Mouse (Mus musculus): ENCODE measurements around the gene Nova2. TPM values are rescaled to one million over a fixed set of nuclear protein-coding genes. Genes with fewer than 3 reads are reported as not detected.

Gene Nova2
- total RNA-seq, 2 experiments from 2014 or later: 114 to 118 TPM

DNA sequence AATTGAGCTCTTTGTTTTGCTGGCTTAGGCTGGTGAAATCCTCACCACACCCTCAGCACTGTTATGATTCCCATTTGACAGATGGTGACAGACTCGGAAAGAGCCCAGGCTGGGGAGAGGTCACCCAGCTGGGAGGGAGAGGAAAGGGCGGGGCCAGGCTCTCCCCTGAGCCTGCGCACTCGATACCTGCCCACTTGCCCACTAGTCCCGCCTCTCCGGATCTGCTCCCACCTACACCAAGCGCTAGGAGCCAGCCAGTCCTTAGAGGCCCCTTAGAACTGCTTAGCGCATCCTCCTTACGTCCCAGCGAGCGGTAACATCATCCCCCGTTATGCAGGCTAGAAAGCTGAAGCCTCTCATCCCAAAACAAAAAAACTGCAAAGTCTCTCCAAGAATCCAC, 4.6 kb upstream of the Nova2 start:
- DNase-seq (ENCODE audit: extremely low spot score in 1 of 2, low spot score in 2 of 2): peak; percentile 70 to 87
- intact Hi-C loops (cut with DNase I): no loop called here

DNA sequence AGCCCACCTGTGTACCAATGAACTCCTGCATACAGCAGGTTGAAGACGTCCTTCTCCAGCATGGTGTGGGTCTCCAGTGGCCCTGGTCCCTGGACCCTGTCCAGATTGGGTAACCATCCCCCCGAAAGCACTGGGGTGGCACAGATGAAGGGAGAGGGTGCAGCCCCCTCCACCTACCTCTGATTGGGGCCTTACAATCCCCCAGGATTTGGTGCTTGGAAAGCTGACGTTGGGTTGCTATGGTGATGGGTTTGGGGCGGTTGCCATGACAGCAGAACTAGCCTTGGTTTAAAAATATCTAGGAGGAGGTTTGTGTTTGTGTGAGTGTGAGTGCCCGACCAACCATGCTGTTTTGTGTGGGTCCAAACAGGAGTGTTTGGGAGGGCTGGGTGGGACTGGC, 2.9 kb upstream of the Nova2 start:
- intact Hi-C loops (cut with DNase I): no loop called here
- peak; percentile 79 to 91 for DNase-seq (ENCODE audit: extremely low spot score in 1 of 2, low spot score in 2 of 2)

- intact Hi-C loops (cut with DNase I): no loop called here
- DNase-seq (ENCODE audit: extremely low spot score in 1 of 2, low spot score in 2 of 2): no peak
Measured at GRCm38 (mm10) chr7:18923267-18923666, 2.4 kb upstream of the Nova2 start.

- DNase-seq (ENCODE audit: extremely low spot score in 1 of 2, low spot score in 2 of 2): peak; percentile 59 to 68
- intact Hi-C loops (cut with DNase I): no loop called here
Measured at GRCm38 (mm10) chr7:18923711-18924191, 1.9 kb upstream of the Nova2 start.

- DNase-seq (ENCODE audit: extremely low spot score in 1 of 2, low spot score in 2 of 2): no peak
- intact Hi-C loops (cut with DNase I): no loop called here
Measured at GRCm38 (mm10) chr7:18924321-18924720, 1.4 kb upstream of the Nova2 start.

- intact Hi-C loops (cut with DNase I): loop anchor here (5.0 kb wide), 1 partner anchor 36 kb away; no protein-coding TSS in a partner anchor
- peak in 1 of 2 experiments; percentile 78 for DNase-seq (ENCODE audit: extremely low spot score in 1 of 2, low spot score in 2 of 2)
Measured at GRCm38 (mm10) chr7:18926041-18926790, 528 bp downstream of the Nova2 start.

GRCm38 (mm10) chr7:18926911-18927310, 1.2 kb downstream of the Nova2 start:
- DNase-seq (ENCODE audit: extremely low spot score in 1 of 2, low spot score in 2 of 2): no peak
- intact Hi-C loops (cut with DNase I): loop anchor here (5.0 kb wide), 1 partner anchor 35 kb away; no protein-coding TSS in a partner anchor

DNA sequence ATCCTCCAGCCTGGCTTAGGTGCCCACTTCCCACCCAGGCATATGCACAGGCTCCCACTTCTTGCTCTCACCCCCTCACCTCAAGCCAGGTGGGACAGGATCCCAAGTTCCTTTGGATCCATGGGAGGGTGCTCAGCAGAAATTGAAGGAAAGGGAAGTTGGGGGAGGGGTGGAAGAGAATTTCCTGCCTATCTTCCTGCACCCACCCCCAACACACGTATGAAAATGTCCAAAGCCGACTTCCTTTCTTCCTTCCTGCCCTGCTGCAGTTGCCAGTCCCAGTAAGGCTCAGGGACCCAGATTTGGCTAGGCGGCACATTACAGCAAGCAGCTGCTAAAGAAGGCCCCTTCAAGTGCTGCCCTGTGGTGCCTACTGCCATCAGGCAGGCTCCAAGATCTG, 2.1 kb downstream of the Nova2 start:
- intact Hi-C loops (cut with DNase I): loop anchor here (5.0 kb wide), 1 partner anchor 35 kb away; no protein-coding TSS in a partner anchor
- DNase-seq (ENCODE audit: extremely low spot score in 1 of 2, low spot score in 2 of 2): peak in 1 of 2 experiments; percentile 54

DNA sequence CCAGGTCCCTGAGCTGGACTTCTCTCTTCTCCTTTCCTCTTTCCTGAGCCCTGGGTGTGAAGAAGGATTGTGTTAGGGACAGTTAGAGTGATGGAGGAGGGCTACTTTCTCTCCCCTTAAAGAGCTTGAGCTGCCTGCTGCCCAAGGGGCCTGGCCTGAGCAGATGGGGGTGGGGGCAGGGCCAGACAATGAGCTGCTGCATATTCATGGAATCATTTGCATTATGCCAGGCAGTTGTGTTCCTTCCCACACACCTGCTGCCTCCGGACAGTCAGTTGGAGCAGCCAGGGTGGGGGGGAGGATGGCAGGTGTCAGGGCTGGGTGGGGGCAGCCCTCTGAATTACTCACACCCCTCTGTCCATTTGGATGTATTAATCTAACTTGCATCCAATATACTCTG, 16.7 kb downstream of the Nova2 start:
- intact Hi-C loops (cut with DNase I): no loop called here
- peak in 1 of 2 experiments; percentile 63 for DNase-seq (ENCODE audit: extremely low spot score in 1 of 2, low spot score in 2 of 2)

- intact Hi-C loops (cut with DNase I): no loop called here
- no peak for DNase-seq (ENCODE audit: extremely low spot score in 1 of 2, low spot score in 2 of 2)
Measured at GRCm38 (mm10) chr7:18942815-18943214, 17.1 kb downstream of the Nova2 start.

- intact Hi-C loops (cut with DNase I): no loop called here
Measured at GRCm38 (mm10) chr7:18948151-18948550, 22.5 kb downstream of the Nova2 start.

GRCm38 (mm10) chr7:18949781-18950522, 24.3 kb downstream of the Nova2 start:
- peak; percentile 56 to 78 for DNase-seq (ENCODE audit: extremely low spot score in 1 of 2, low spot score in 2 of 2)
- intact Hi-C loops (cut with DNase I): no loop called here

More at GRCm38 (mm10) chr7:18948151-18948550, 22.5 kb downstream of the Nova2 start:
- DNase-seq (ENCODE audit: extremely low spot score in 1 of 2, low spot score in 2 of 2): peak in 1 of 2 experiments; percentile 75

GRCm38 (mm10) chr7:18950523-18951315, 25.0 kb downstream of the Nova2 start:
- intact Hi-C loops (cut with DNase I): no loop called here

GRCm38 (mm10) chr7:18951397-18951796, 25.7 kb downstream of the Nova2 start:
- no peak for DNase-seq (ENCODE audit: extremely low spot score in 1 of 2, low spot score in 2 of 2)
- intact Hi-C loops (cut with DNase I): no loop called here

More at GRCm38 (mm10) chr7:18950523-18951315, 25.0 kb downstream of the Nova2 start:
- peak in 1 of 2 experiments; percentile 61 for DNase-seq (ENCODE audit: extremely low spot score in 1 of 2, low spot score in 2 of 2)

DNA sequence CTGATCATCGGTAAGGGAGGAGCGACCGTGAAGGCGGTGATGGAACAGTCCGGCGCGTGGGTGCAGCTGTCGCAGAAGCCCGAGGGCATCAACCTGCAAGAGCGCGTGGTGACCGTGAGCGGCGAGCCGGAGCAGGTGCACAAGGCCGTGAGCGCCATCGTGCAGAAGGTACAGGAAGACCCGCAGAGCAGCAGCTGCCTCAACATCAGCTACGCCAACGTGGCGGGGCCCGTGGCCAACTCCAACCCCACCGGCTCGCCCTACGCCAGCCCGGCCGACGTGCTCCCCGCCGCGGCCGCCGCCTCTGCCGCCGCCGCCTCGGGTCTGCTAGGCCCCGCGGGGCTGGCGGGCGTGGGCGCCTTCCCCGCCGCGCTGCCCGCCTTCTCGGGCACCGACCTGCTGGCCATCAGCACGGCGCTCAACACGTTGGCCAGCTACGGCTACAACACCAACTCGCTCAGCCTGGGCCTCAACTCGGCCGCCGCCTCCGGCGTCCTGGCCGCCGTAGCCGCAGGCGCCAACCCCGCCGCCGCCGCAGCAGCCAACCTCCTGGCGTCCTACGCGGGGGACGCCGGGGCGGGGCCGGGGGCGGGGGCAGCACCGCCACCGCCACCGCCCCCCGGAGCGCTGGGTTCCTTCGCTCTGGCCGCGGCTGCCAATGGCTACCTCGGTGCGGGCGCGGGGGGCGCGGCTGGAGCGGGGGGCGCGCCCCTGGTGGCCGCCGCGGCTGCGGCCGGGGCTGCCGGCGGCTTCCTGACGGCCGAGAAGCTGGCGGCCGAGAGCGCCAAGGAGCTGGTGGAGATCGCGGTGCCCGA, 32.1 kb downstream of the Nova2 start:
- DNase-seq (ENCODE audit: extremely low spot score in 1 of 2, low spot score in 2 of 2): peak in 1 of 2 experiments; percentile 82
- intact Hi-C loops (cut with DNase I): loop anchor here (5.0 kb wide), 1 partner anchor 60 kb away; no protein-coding TSS in a partner anchor

- intact Hi-C loops (cut with DNase I): loop anchor here (5.0 kb wide), 1 partner anchor 61 kb away; no protein-coding TSS in a partner anchor
- DNase-seq (ENCODE audit: extremely low spot score in 1 of 2, low spot score in 2 of 2): no peak
Measured at GRCm38 (mm10) chr7:18958384-18958766, 32.7 kb downstream of the Nova2 start.

DNA sequence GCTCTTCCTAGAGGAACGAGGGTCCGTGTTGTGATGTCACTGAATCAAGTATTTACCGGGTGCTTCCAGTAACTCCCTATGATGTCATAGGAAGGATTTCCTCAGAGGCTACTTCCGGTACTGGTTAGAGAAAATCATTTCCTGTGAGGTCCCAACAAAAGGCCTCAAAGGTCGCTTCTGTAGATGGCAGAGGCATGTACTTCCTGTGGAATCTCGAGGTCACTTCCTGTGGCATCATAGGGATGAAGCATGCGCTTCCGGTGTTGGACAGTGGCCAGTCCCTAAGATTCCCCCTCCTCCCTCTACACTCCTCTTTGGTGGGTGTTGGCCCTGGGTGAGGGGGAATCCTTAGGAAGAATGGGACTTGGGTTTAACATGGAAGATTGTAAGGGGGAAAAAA, 33.8 kb downstream of the Nova2 start:
- intact Hi-C loops (cut with DNase I): loop anchor here (5.0 kb wide), 1 partner anchor 62 kb away; no protein-coding TSS in a partner anchor
- no peak for DNase-seq (ENCODE audit: extremely low spot score in 1 of 2, low spot score in 2 of 2)
